Comparison of ENCODE assay signal across 16 mouse cellular contexts in the genomic region with DNA sequence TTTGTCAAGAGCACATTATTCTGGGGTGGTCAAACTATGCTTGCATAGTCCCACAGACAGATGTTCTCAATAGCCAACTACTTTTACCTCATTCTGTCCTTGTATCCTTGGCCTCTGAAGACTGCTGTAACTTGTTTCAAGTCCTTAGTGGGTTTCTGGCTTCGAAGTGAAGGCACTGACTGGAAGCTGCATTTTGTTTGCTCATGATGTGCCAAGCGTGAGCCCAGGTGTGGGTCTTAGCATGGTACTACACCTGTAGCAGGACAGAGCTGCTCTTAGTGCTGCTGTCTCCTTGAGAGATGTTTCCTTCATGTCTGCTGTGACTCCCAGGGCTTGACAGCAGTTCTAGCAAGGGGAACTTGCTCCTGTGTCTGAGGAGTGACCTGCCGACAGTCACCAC.
"Had no signal": no experiment of that assay in that cellular context is flagged by ENCODE, and none has a peak within 500 bp of the region (broad histone marks: within the 10 kb centered on the region; RNA-seq: fewer than 3 reads in every experiment).

No protein-coding gene starts in this region.

- H3K27me3 ChIP-seq: midbrain, embryonic 13.5 days; neural tube, embryonic 13.5 days; neural tube, embryonic 15.5 days had no signal

- H3K27ac ChIP-seq: midbrain, embryonic 10.5 days; midbrain, embryonic 13.5 days; neural tube, embryonic 13.5 days; neural tube, embryonic 15.5 days had no signal

- H3K9me3 ChIP-seq: midbrain, embryonic 10.5 days; midbrain, embryonic 13.5 days; neural tube, embryonic 13.5 days; neural tube, embryonic 15.5 days had no signal

- DNase-seq: lung, adult 18-20 months; lung, postnatal 10 days; lung, postnatal 4 days; retina, postnatal 1 day; right cerebral cortex, adult 18-20 months; right cerebral cortex, postnatal 25 days; right cerebral cortex, postnatal 4 days; spleen, adult 18-20 months; thymus, adult 18-20 months; thymus, postnatal 14 days; thymus, postnatal 36 days had no signal

- H3K4me1 ChIP-seq: midbrain, embryonic 10.5 days; midbrain, embryonic 13.5 days; neural tube, embryonic 13.5 days; neural tube, embryonic 15.5 days had no signal

- H3K4me3 ChIP-seq: midbrain, embryonic 10.5 days; midbrain, embryonic 13.5 days; myocyte; neural tube, embryonic 13.5 days; neural tube, embryonic 15.5 days had no signal
